Mouse (Mus musculus) liver, embryonic 14.5 days (tissue): ENCODE measurements at regions not wholly inside any gene's neighbourhood (a gene's known extent, or its start where the extent isn't known, plus 50 kb on each side); places are given as distances from the start of the nearest gene placed in this dataset.

Experiments
- ATAC-seq: fragments of 200-750 bp; cut with Nextera tagmentation; 2 replicates; pipeline ENCODE4 v1.8.0; 2017; ENCODE audit warnings: moderate number of reproducible peaks, mild to moderate bottlenecking, moderate library complexity; ENCODE audit not compliant: insufficient read depth
- DNase-seq, 3 experiments: peaks; one replicate each; pipeline ENCODE4 v3.0.0-alpha.2; 2012 to 2013; ENCODE audit warnings: low read depth in 3 of 3, low spot score in 3 of 3
- H3K27ac ChIP-seq: fragments of 300-500 bp; sonication (generic); 2 replicates; pipeline ENCODE4 v1.5.1; 2014; ENCODE audit warnings: moderate library complexity, mild to moderate bottlenecking, control low read depth, inconsistent platforms
- H3K27me3 ChIP-seq: fragments of 300-500 bp; sonication (generic); 2 replicates; pipeline ENCODE4 v1.6.1; 2014; ENCODE audit warnings: mild to moderate bottlenecking, low read length, moderate library complexity; ENCODE audit not compliant: control insufficient read depth, insufficient read depth
- H3K36me3 ChIP-seq: fragments of 300-500 bp; sonication (generic); replicated peaks from 2 replicates; pipeline ENCODE4 v1.6.1; 2014; ENCODE audit warnings: low read depth; ENCODE audit not compliant: control insufficient read depth, insufficient read depth
- H3K4me1 ChIP-seq, 2 experiments: fragments of 200-500 bp in 1 of 2; fragments of 300-500 bp in 1 of 2; sonication (generic) in 1 of 2; replicated peaks; 2 replicates each; pipeline ENCODE4 v1.6.1; 2012 to 2014; ENCODE audit warnings: antibody characterized with exemption in 1 of 2, inconsistent platforms in 1 of 2, low read length in 1 of 2; ENCODE audit not compliant: control insufficient read depth in 2 of 2, insufficient read depth in 2 of 2
- H3K4me2 ChIP-seq: fragments of 300-500 bp; sonication (generic); 2 replicates; pipeline ENCODE4 v1.6.1; 2014; ENCODE audit warnings: low read depth, mild to moderate bottlenecking, control low read depth, moderate library complexity
- H3K4me3 ChIP-seq, 2 experiments: fragments of 200-500 bp in 1 of 2; fragments of 300-500 bp in 1 of 2; sonication (generic) in 1 of 2; 2 replicates each; pipeline ENCODE4 v1.5.1; 2012 to 2014; ENCODE audit warnings: low read depth in 2 of 2, low read length in 2 of 2, mild to moderate bottlenecking in 2 of 2, control low read depth in 1 of 2, inconsistent platforms in 1 of 2, moderate library complexity in 1 of 2; ENCODE audit not compliant: insufficient read depth in 1 of 2
- H3K9ac ChIP-seq: fragments of 300-500 bp; sonication (generic); replicated peaks from 2 replicates; pipeline ENCODE4 v1.6.1; 2014; ENCODE audit warnings: mild to moderate bottlenecking, control low read depth, moderate library complexity
- H3K9me3 ChIP-seq: fragments of 300-500 bp; sonication (generic); 2 replicates; pipeline ENCODE4 v1.6.1; 2016; ENCODE audit warnings: low read length, mixed read lengths; ENCODE audit not compliant: control insufficient read depth
- CTCF ChIP-seq: IDR thresholded peaks from 2 replicates; pipeline ENCODE4 v1.5.1; 2016; ENCODE audit warnings: antibody characterized with exemption, low read depth, control low read depth
- EP300 ChIP-seq: IDR thresholded peaks from 2 replicates; pipeline ENCODE4 v1.6.1; 2016; ENCODE audit warnings: antibody characterized with exemption, low read depth
- WGBS: fragments of 180-500 bp; shearing (Covaris S2); extraction: QIAGEN DNeasy Blood & Tissue Kit; methylation state at CpG from one replicate; pipeline ENCODE4 v1.1.7; 2014; ENCODE audit not compliant: insufficient replicate concordance; 5-methylcytosine and 5-hydroxymethylcytosine counted together

- Histone ChIP-seq H3K4me1 (peaks cover 0 to 16% of the 10 kb centered on the region in 2 experiments; a peak in 2 of 4 replicates), H3K27ac (no peak overlapping the region), H3K9ac (no peak overlapping the region), H3K36me3 (no peaks in the 10 kb centered on the region), H3K9me3 (no peaks in the 10 kb centered on the region), H3K4me3 (no peak overlapping the region), H3K4me2 (no peak overlapping the region), H3K27me3 (no peaks in the 10 kb centered on the region)
- 51% methylated on average over 3 of the region's 3 CpGs for WGBS
- DNase-seq, result no peak
- TF ChIP-seq CTCF (no peak), EP300 (no peak)
- no peak for ATAC-seq
These were observed 194.5 kb downstream of the Sox4 start for GRCm38 (mm10) chr13:28759026-28759425.

- Histone ChIP-seq H3K9me3 (no peaks in the 10 kb centered on the region), H3K36me3 (no peaks in the 10 kb centered on the region), H3K9ac (no peak overlapping the region), H3K27me3 (no peaks in the 10 kb centered on the region), H3K27ac (no peak overlapping the region), H3K4me3 (peak overlapping the region; percentile 6 to 15; a peak in 2 of 4 replicates), H3K4me1 (peaks cover 0 to 16% of the 10 kb centered on the region in 2 experiments; a peak in 2 of 4 replicates), H3K4me2 (peak overlapping the region; percentile 52)
- WGBS, result 4% methylated on average over 13 of the region's 13 CpGs
- peak; percentile 33; the same call in 1 of the 2 replicates for ATAC-seq
- peak in 2 of 3 experiments; percentile 6 to 12 for DNase-seq
- no peak for TF ChIP-seq EP300
- no peak for TF ChIP-seq CTCF
These were observed 195.5 kb downstream of the Sox4 start for GRCm38 (mm10) chr13:28757846-28758522.

- Histone ChIP-seq H3K9ac (no peak overlapping the region), H3K9me3 (no peaks in the 10 kb centered on the region), H3K4me1 (peaks cover 0 to 16% of the 10 kb centered on the region in 2 experiments; a peak in 2 of 4 replicates), H3K4me3 (no peak overlapping the region), H3K27ac (no peak overlapping the region), H3K36me3 (no peaks in the 10 kb centered on the region), H3K4me2 (peak overlapping the region; percentile 52), H3K27me3 (no peaks in the 10 kb centered on the region)
- DNase-seq (no peak), ATAC-seq (no peak)
- 21% methylated on average over 11 of the region's 11 CpGs for WGBS
- no peak for TF ChIP-seq CTCF
- no peak for TF ChIP-seq EP300
These were observed 196.4 kb downstream of the Sox4 start for GRCm38 (mm10) chr13:28756915-28757765.

- H3K4me3 ChIP-seq, result no peak overlapping the region
- H3K4me1 ChIP-seq, result peaks cover 0 to 16% of the 10 kb centered on the region in 2 experiments; a peak in 2 of 4 replicates
- WGBS, result 48% methylated on average over 5 of the region's 5 CpGs
- H3K27ac ChIP-seq, result no peak overlapping the region
- no peak for DNase-seq
- TF ChIP-seq EP300 (no peak), CTCF (no peak)
- H3K36me3 ChIP-seq, result no peaks in the 10 kb centered on the region
- H3K9me3 ChIP-seq, result no peaks in the 10 kb centered on the region
- H3K4me2 ChIP-seq, result no peak overlapping the region
- ATAC-seq, result no peak
- H3K9ac ChIP-seq, result no peak overlapping the region
- H3K27me3 ChIP-seq, result no peaks in the 10 kb centered on the region
These were observed 199.3 kb downstream of the Sox4 start for GRCm38 (mm10) chr13:28754207-28754606.
